Mouse (Mus musculus) inflammation-experienced regulatory T-cells, adult 6 months (primary cell): ENCODE results near the gene Col9a3. TPM values are rescaled to one million over a fixed set of nuclear protein-coding genes. Genes with fewer than 3 reads are reported as not detected.
A peak's percentile ranks its signal among the peaks of the same experiment; 100 is the strongest.

Experiments
- ATAC-seq: one replicate; pipeline ENCODE4 v1.8.0; 2017
- polyA plus RNA-seq, 3 experiments: library from polyadenylated mRNA; unstranded; fragments of 100-300 nt; shearing (Covaris generic); gene quantifications; one replicate each; pipeline ENCODE4 v1.2.1; 2017

The Col9a3 gene
- polyA plus RNA-seq = 1 to 10 TPM in 1 of 3 experiments, under 1 TPM in 2; 0.19 to 1.5 (median 0.87) TPM

DNA sequence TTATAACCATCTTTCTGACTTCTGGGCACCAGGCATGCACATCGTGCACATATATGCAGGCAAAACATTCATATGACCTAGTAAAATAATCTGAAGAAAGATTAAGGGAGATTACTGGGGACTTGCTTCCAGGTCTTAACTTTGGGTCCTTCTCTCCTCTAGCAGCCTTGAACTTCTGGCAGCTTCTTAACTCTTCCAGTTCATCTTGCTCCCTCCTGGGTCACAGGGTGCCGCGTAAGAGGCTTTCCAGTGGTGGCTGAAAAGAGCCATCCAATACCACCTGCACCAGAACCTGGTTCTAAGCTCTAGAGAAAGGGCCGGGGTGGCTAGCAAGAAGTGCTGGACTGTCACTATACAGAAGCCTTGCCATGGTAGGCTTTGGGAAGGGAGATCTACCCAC lies at the start of gene Col9a3:
TSS of gene Col9a3 (plus strand) at position 301 of the 400 bp plus-strand sequence.
- no peak for ATAC-seq

- no peak for ATAC-seq
These were observed 45.2 kb upstream of the Col9a3 start for GRCm38 (mm10) chr2:180552340-180552739.

GRCm38 (mm10) chr2:180555219-180555618 lies 42.4 kb upstream of the Col9a3 start:
- ATAC-seq = no peak

GRCm38 (mm10) chr2:180556470-180556869 lies 41.1 kb upstream of the Col9a3 start:
- ATAC-seq = peak; percentile 35

DNA sequence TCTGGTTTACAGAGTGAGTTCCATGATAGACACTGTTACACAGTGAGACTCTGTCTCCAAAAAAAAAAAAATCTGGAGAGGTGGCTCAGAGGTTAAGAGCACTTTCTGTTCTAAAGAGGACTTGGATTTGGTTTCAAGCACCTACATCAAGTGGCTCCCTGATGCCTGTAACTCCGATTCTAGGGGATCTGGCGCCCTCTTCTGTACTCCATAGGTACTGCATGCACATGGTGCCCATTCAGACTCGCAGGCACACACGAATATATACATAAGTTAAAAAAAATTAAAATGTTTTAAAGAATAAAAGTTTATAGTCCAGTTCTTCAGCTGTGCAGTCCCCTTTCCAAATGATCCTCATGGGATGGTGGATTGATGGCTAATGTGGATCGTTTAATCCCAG lies 37.3 kb upstream of the Col9a3 start:
- ATAC-seq = no peak

GRCm38 (mm10) chr2:180562146-180562545 lies 35.4 kb upstream of the Col9a3 start:
- no peak for ATAC-seq

- no peak for ATAC-seq
These were observed 34.3 kb upstream of the Col9a3 start for GRCm38 (mm10) chr2:180563296-180563695.

GRCm38 (mm10) chr2:180563841-180564240 lies 33.7 kb upstream of the Col9a3 start:
- no peak for ATAC-seq

DNA sequence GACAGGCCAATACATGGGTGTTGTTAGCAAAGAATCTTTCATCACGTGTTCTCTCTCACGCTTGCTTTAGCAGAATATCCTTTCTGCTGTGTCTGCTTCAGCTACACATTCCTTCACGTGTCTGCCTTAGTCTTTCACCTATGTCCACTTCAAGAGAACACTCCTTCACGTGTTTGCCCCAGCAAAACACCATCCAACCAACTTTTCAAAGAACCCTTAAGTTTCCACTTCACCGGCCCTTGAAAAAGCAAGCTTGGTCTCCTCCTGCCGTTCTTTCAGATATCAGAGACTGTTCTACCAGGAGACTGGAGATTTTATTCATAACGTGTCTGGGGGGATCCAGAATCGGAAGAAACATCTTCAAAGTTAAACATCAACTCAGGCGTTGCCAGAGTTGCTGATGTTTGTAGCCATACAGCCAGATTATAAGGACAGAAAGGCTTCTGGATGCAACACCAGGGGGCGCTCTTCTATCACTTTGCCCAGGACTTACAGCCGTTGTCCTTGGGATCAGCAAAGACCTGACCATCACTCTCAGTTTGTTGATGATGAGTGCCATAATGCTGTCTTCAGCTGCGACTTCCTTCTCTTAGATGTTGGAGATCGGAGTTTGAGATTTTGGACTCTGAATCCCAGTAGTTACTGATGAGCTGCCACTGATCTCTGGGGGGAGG lies 31.2 kb upstream of the Col9a3 start:
- ATAC-seq = peak; percentile 38

- no peak for ATAC-seq
These were observed 28.5 kb upstream of the Col9a3 start for GRCm38 (mm10) chr2:180569028-180569643.

- no peak for ATAC-seq
These were observed 21.1 kb upstream of the Col9a3 start for GRCm38 (mm10) chr2:180576482-180576881.

DNA sequence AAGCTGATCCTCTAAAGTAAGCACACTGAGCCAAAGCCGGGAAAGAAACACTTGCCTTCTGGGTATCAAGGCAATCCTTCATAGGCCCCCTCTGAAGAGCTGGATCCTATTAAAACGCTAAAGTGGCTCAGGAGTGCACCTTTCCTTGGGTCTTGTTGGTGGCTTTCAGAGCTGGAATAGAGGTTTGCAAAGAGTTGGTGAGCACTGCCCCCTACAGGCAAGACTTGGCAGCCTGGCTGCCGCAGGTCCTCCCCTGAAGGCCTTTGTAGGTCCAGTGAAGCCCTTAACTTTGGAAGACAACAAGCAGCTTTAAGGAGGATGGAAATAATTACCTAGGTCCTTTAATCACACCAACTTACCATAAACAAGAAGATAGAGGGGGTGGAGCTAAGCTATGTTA lies 18.9 kb upstream of the Col9a3 start:
- ATAC-seq = peak; percentile 58

- no peak for ATAC-seq
These were observed 16.6 kb upstream of the Col9a3 start, which contains the start of gene Mrgbp for GRCm38 (mm10) chr2:180581002-180581401. Gene Mrgbp, plus strand, starts transcription at chr2:180581304.

DNA sequence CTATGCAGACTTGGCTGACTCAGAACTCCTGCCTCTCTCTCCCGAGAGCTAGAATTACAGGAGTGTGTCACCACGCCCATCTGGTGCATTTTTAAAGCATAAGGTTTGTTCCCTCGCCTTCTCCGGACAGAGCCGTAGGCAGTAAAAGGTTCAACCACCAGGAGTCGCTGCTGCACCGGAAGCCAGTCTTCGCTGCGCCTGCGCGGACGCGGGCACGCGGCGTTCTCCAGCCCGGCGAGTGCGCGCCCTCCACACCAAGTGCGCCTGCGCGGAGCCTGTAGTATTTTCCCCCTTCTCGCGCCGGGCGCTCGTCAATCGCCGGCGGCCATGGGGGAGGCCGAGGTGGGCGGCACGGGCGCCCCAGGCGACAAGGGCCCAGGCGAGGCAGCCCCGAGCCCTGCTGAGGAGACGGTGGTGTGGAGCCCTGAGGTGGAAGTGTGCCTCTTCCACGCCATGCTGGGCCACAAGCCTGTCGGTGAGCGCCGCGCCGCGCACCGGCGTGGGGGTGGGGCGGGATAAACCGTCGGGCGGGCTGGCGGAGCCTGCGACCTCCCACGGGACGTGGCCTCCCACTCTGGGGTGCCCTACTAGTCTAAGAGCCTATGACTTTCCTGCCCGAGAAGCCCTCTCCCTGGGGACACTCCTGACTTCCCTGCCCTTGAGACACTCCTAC lies 15.0 kb upstream of the Col9a3 start:
- peak; percentile 87 for ATAC-seq

GRCm38 (mm10) chr2:180583154-180583507 lies 14.5 kb upstream of the Col9a3 start:
- ATAC-seq = no peak

DNA sequence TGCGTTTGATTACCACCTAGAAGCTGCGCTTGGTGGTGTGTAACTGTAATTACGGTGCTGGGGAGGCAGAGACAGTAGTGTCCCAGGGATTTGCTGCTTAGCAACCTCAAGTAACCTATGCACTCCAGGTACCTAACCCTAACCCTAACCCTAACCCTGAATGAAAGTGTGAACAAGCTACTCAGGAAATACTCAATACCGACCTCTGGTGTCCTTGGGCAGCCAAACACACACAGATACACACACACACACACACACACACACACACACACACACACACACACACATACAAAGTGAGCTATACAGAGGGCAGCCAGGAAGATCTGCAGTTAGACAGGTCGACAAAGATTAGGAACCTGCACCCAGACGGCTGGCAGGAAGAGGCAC lies 8.9 kb upstream of the Col9a3 start:
- ATAC-seq = no peak

GRCm38 (mm10) chr2:180589123-180589831 lies 8.3 kb upstream of the Col9a3 start, which contains the start of gene Ogfr:
Gene Ogfr, plus strand, starts transcription at chr2:180589245.
- ATAC-seq = peak; percentile 97

- ATAC-seq = no peak
These were observed 641 bp downstream of the Col9a3 start for GRCm38 (mm10) chr2:180598157-180598705.

GRCm38 (mm10) chr2:180600569-180601021 lies 3.0 kb downstream of the Col9a3 start:
- ATAC-seq = no peak

GRCm38 (mm10) chr2:180604781-180605180 lies 7.2 kb downstream of the Col9a3 start:
- ATAC-seq = no peak

GRCm38 (mm10) chr2:180610283-180610682 lies 12.7 kb downstream of the Col9a3 start:
- ATAC-seq = no peak

DNA sequence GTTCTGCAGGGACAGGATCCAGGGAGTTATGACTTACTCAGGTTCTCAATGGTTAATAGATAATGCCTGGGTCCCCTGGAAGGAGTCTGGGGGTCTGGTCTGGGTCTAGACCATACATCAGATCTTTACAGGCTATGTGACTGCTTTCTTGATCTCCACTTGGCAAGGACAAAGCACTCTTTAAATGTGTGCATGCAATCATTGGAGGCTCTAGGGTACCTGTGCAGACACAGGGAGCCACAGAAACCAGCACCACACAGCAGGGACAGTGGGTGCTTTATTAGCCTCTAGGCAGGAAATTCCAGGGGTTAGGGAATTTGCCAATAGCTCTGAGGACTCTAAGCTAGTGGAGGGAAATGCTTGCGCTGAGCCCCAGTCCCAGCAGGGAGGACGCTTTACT lies 14.3 kb downstream of the Col9a3 start:
- no peak for ATAC-seq
